Mouse (Mus musculus) spleen, postnatal 10 days (tissue): Measurements from ENCODE around the gene Fam187b.

Experiments
- DNase-seq, 2 experiments: peaks; one replicate each; pipeline ENCODE4 v3.0.0; 2021 to 2022; ENCODE audit warnings: low spot score in 2 of 2

Fam187b gene

DNA sequence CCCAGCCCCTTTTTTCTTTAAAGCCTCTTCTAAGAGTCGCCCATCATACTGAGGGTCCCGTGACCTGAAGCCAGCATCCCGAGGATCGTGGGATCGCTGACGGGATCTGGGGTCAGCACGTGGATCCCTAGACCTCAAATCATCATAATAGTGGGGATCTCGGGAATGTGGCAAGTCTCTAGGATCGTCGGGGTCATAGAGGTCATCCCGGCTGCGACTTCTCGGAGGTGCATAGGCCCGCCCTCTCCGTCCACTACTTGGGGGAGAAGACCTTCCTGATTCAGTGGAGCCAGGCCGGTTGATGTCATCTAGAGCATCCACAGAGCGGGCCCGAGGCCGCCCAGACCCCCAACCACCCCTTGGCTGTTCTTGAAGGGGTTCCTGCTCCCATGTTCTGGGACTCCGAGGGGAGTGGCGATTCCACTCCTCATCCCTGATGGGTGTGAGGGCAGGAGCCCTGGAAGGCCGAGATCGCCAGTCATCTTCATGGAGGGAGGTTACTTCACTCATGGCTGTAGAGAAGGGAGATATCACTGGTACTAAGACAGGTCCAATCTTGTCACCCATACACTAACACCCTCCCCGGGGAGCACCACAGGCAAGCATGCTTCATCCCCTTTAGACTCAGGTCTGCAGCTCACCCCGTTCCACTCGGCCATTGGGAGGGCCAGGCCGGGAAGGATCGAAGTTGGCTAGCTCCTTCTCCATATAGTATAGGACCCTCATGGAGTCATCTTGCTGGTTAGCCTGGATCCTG lies 15.3 kb upstream of the Fam187b start:
- DNase-seq: no peak

DNA sequence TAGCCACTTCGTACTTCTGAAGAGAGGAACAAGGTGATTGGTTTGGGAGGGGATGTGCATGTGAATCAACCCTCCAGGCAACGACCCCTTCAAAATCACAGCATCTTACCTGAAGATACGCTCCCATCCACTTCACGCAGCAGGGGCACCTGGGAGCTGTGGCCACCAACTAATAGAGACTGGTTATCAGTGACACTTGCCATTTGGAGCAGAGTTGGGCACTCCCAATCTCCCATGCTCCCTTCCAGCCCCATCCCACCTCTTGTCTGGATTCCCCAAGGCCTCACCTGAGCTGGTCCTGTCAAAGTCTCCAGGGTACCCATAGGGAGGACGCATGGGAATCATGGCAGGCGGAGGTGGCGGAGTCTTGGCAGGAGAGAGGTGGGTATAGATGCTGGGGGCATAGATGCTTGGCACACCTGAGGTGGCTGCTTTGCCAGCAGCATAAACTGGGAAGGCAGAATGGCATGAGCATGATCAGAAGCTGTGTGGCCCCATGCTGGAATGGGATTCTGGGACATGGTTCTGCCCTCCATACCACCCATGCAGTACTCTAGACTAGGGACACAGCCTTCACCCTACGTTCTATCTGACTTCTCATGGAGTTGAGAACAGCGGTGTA lies 14.6 kb upstream of the Fam187b start:
- no peak for DNase-seq

DNA sequence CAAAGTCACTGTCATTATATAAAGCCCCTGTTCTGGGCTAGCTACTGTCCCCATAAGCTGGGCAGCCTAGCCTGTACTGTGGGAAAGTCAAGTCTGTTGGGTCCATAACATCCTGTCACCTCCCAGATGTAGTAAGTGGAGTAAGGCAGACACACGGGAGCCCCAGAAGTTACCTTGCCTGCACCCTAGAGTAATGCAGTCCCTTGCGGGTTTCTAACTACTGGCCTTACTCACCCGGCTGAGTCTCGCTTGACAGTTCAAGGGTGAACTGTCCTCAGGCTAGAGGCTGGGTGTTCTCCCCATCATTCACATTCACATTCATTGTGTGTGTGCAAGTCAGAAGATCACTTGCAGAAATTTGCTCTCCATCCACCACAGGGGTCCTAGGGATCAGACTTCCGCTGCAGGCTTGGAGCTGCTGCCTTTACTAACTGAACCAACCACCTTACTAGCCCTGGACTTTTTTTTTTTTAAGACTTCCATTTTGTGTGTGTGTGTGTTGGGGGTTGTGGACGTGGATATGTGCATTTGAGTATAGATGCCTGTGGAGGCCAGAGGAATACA lies 13.7 kb upstream of the Fam187b start:
- no peak for DNase-seq

DNA sequence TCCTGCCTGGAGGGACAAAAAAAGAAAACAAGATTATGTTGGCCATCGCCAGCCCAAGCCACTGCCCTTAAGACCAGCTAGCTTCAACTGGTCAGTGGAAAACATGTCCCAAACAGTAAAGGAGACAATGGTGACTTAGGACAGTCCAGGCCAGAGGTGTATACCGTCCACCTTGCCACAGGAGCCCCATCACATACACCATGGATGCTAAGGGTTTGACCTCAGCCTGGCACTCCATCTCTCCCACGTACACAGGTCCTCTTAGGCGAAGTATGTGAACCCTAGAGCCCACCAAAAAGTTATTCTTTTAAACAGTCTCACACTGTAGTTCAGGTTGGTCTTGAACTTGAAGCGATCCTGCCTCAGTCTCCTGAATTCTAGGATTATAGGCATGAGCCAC lies 10.7 kb upstream of the Fam187b start:
- no peak for DNase-seq

DNA sequence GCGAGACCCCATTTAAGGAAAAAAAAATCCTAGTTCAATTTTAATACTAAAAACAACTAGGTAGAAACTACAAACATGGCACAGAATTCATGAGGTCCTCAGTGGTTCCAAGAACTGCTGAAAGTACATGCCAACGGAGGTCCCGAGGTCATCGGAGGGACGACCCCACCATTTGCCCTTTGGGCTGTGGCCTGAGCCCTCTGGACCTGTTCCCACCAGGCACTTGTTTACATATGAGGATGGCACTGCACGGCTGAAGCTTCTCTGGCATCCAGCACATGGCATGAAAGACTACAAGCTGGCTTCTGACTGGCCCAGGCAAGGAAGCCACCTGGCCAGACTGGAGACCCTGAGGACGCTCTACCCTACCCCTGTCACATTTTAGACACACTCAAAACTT lies 9.2 kb upstream of the Fam187b start:
- no peak for DNase-seq

DNA sequence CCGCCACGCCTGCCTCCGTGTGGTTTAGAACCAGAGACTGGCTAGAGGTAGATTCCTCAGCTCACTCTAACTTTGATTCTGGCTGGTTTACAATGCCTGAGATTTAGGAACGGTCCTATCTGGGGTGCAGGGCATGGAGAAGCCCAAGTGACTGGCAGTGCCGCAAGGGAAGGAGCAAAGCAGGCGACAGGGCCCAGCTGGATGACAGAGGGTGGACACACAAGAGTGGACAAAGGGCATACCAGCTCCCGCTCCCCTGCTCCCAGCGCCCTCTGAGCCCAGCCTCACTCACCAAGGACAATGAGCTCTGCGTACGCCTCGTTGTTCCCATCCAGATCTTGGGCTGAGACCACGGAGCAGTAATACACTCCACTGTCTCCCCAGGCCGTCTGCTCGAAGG lies 7.9 kb upstream of the Fam187b start:
- DNase-seq: no peak

DNA sequence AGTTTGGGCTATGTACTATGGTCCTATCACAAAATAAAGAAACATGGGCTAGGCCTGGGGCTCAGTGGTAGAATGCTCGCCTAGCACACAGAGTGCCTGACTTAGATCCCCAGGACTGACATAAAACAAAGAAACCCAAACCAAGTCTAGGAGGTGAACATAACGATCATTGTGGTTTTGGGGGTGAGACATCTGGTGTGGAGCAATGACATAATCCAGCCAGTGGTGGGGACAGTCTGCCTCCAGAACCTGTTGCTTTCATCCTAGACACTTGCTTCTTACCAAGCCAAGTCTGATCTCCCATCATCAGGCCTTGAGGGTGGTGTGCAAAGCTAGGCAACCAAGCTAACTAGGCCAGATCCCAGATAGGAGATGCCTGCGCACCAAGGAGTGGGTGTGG lies 6.9 kb upstream of the Fam187b start:
- DNase-seq: no peak

DNA sequence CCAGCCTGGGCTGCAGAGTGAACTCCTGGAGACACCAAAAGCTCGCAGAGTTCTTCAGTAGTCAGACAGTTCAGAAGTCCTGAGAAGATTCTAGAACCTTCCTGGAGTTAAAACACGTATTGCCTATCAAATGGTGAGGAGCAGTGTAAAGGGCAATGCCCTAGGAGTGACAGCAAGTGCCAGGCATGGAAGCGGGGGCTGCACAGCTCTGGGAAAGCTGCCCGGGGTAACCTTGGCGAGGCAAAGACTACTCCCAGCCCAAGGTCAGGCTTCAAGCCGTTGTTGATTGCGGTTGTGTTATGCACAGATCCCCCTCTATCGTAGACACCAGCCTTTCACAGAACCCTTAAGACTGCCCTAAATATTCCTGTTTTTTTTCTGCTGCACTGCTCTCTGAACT lies 5.0 kb upstream of the Fam187b start:
- no peak for DNase-seq

DNA sequence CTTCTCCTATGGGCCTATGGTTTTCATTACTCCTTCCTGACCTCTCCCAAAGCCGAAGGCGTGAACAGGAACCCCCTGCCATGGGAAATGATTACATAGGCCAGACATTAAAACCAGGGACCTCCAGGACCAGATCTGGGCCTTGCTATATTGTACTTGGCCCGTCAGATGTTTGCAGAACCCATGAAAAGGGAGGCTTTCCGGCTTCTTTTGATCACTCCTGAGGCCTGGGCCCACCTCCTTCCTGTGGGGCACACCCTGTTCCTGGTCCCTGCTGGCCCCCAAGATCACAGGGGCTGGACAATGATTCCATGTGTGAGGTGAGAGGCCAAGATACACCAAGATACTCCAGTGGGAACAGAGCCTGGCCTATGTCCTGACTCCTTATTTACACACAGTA lies 4.4 kb upstream of the Fam187b start:
- no peak for DNase-seq

DNA sequence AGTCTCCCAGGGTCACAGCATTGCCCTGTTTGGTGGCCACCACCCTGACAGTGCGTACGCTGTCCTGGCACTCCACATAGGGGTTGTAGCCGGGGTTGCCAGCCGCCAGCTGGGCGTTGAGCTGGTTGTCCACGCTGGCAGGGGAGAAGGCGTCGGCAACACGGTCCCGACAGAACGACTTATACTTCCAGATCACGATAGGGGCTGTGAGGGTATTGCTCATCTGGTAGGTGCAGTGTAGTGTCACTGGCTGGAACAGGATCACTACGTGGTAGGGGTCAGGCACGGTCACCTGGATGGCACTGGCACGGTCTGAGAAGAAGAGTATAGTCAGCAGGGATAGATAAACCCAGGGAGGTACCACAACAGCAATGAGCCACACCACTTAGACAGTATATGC lies 1.7 kb upstream of the Fam187b start:
- DNase-seq: no peak

DNA sequence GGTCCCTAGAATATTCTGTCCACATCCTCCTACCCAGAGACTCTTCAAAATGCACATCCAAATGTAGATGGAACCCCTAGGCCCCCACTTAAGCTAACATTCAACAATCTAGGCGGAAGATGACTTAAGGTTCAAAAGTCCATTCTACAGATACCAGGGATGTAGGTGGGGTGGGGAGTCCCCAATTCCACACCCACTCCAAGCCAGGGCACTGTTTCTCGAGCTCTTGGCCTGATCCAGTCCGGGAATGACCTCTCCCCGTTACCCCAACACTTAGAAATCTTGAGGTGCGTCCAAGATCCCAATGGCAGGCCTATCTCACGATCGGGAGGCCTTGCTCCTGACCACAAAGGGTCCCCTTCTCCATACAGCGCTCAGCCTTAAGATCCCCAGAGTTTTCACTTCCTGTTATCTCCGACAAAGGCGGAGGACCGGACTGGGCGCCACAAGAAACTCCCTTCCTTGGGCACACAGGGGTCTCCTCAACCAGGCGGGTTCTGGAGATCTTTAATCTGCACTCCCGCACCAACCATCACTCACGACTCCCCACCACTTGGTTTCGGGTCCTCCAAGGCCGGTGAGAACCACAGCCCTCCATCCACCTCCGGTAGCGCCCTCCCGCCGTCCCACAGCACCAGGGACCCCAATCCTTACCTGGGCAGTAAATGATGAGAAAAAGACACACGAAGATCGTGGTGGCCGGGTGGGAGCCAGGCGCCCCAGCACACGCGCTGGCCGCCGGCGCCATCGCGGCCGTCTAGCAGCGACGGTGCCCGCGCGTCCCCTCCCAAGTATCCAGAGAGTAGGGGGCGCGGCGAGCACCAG lies 952 bp upstream of the Fam187b start:
- DNase-seq: no peak

DNA sequence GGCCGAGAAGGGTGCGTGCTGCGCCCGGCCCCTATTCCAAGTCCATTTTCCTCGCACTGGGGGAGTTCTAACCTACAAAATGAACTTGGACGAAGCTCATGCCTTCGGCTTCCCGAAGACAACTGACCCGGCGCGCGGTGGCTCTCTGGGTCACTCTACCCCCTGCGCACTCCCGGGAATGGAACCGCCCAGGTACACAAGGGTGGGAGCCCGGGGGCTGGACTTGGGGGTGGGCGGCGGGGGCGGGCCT lies 414 bp upstream of the Fam187b start, which contains the start of gene Lsr:
Lsr (minus strand) TSS at position 214 of the 250 bp plus-strand sequence.
- DNase-seq: no peak

DNA sequence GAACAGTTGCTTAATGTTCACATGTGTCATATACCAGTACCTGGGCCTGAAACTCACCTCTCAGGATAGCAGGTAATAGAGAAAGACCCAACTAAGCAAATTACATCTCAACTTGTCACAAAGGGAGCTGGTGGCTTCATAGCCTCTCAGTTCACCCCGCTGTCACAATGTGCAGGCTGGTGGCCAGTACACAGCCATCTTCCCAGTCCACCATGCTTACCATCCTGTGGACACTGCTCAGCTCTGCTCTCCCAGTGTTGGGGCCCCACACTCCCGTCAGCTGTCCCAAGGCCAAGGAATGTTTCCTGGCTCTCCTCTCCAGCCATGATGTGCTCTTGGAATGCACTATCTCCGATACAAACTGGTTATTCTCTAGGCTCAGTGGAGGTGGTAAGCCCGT lies 8.1 kb downstream of the Fam187b start:
- DNase-seq: no peak

DNA sequence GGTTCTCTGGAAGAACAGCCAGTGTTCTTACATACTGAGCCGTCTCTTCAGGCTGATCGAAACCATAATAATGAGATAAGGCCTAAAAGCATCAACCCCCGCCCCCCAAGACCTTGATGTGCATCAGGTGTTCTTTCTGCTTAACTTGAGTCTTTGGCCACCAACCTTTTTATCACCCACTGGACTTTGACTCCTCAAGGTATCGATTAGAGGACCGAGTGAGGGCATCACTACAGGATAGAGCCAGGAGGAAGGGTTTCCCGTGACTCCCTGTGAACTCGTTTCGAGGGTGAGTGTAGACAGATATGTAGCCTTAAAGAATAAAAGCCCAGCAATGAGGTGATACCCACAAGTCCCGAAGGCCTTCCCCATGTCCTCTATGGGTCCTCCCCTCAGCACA lies 11.8 kb downstream of the Fam187b start:
- no peak for DNase-seq

DNA sequence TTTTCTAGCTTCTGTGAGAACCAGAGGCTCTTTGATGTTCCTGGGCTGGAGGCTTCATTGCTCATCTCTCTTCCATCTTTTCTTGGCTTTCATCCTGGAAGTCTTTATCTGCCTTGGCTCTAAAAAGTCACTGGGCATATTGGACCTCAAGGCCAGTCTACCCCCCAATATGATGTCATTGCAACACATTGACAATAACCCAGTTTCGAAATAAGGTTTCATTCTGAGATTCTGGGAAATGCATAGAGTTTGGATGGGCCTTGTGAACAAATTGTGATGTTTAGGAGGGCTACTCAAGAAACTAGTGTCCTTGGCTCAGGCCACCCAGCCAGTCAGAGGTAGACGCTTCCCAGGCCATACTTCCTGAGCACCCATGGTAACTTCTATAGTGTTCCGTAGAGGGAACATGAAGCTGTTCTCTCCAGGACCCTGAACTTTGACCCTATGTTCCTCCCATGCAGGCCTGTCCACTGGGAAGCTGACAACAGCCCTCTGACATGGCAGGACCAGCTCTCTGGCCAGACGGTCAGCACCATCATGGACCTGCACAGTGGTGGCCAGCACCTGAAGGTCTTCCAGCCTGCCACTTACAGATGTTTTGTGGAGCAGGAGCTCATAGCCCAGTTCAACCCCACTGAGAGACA lies 15.1 kb downstream of the Fam187b start:
- no peak for DNase-seq

DNA sequence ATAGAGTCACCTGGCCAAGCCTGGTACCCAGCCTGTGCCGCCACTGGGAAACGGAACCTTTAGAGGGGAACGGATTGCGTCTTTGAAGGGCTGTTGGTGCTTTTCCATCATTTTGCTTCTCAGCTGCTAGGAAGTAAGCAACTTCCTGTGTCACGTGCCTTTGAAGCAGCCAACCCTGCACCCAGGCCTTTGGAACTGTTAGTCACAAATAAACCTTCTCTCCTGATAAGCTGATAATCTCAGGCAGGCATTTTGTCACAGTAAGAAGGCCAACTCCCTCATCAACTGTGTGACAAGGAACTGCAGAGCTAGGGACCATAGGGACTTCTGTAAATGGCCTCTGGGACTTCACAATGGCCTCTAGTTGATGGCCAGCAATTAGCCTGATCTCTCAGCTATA lies 18.6 kb downstream of the Fam187b start:
- no peak for DNase-seq

DNA sequence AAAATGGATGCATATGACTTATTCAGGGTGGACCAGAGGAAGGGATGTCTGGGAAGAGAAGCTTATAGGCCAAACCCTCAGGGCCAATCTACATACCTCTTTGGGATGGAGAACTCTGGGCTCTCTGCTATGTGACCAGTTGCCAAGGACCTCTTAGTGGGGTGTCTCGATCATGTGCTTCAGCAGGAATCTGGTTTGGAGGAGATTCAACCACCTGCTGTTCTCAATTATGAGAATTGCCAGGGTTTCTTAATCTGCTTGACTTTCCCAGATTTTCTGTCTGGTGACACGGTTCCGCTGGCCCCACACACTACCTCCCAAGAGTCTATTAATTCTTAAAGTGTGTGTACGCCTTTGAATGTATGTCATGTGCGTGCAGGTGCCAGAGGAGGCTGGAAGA lies 20.4 kb downstream of the Fam187b start:
- DNase-seq: no peak

DNA sequence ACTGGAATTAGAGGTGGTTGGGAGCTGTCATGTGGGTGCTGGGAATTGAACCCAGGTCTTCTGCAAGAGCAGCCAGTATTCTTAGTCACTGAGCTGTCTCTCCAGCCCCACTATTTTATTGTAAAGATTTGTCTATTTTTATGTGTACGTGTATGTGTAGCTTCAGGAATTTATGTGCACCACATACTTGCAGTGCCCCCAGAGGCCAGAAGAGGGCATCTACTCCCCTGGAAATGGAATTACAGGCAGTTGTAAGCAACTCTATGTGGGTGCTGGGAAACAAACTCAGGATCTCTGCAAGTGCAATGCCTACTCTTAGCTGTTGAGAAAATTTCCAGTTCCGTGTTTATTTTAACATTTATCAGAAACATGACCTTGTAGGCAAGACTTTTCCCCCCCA lies 22.9 kb downstream of the Fam187b start:
- DNase-seq: no peak

DNA sequence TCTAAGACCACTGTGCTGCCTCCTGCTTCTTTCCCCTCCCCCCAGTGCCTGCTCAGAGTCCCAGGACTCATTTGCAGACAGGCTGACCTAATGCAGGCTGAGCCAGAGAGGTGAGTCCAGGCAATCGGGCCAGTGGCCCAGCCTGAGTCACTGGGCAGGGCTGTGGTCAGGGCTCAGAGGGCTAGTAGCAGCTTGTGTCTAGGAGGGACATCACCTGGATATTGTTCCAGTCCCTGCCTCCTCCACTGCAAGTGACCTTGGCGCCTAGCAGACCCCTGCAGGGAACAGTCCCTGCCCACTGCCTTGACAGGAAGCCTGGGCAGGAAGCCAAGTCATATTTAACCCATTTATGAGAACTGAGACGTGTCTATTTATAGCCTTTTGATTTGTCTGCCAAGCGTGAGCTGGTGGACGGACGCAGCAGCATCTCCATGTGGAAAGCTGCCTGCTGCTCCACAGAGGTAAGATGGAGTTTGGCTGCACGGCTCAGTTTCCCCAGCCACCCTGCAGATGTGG lies 27.0 kb downstream of the Fam187b start:
- peak; percentile 43 to 65 for DNase-seq

DNA sequence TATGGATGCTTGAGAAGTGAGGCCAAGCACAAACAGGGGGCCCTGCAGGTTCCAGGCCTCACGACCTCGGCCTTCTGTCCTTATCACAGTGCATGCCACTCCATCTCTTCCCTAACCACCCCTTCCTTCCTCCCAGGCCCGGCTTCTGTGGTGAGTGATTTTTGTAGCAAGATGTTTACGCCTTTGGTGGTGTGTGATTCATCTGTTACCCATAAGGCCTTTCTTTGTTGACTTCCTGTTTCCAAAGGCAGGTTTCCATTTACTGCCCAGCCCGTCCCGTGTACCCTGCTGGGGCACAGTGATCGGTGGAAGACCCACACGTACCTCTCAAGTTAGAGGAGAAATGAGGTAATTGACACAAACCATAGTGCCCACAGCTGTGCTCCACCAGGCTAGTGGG lies 29.1 kb downstream of the Fam187b start:
- DNase-seq: peak; percentile 22 to 46

DNA sequence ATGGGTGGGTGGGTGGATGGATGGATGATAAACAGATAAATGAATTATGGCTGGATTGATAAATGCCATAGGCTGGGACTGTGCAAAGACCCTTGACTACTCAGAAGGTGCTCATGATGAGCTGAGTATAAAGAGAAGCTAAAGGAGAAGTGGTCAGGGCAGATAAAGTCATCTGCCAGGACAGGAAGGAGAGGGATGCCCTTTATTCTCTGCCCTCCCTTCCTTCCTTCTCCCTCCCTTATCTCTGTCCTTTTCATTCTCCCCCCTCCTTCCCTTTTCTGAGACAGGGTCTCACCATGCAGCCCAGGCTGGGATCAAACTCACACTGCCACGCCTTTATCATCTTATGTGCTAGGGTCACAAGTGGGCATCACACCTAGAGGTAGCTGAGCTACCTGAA lies 34.2 kb downstream of the Fam187b start:
- DNase-seq: no peak

DNA sequence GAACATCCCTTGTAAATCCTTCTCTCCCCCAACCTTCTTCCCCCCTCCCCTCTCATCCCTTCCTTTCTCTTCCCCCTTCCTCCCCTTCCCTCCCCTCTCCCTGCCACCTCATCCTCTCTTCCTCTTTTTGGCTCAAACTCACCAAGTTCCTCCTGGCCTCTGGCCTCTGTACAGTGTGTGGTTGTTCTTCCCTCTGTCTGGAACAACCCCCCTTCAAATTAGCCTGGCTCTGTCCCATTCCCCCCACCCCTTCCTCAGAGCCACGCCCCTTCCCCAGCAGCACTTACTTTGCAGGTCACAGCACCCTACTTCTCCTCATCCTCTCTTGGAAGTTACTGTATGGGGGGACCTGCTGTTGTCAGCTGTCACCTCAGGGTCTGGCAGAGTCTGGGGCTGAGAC lies 34.6 kb downstream of the Fam187b start:
- no peak for DNase-seq
